Mouse (Mus musculus): Measurements from ENCODE around the gene Rab10. TPM values are rescaled to one million over a fixed set of nuclear protein-coding genes. Genes with fewer than 3 reads are reported as not detected.

Rab10 gene
- polyA plus RNA-seq, 1 experiment, result 59.8 TPM

DNA sequence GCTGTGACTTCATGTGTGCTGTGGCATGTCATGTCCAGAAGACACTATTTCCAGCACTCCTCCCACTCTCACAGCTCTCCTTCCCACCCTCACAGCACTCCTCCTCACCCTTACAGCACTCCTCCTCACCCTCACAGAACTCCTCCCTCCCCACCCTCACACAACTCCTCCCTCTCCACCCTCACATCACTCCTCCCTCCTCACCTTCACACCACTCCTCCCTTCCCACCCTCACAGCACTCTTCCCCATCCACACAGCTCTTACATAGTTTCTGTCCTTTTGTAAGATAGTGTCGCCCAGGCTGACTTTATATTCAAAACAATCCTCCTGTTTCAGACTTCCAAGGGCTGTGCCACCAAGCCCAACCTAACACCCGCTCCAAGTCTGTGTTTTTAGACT, 86.4 kb downstream of the Rab10 start:
- no peak for TF ChIP-seq GATA1 (IDR thresholded peaks at IDR 0.05; ENCODE audit: low read length)

- no peak for TF ChIP-seq GATA1 (IDR thresholded peaks at IDR 0.05; ENCODE audit: low read length)
These were observed 99.6 kb downstream of the Rab10 start for GRCm38 (mm10) chr12:3210181-3210580.

DNA sequence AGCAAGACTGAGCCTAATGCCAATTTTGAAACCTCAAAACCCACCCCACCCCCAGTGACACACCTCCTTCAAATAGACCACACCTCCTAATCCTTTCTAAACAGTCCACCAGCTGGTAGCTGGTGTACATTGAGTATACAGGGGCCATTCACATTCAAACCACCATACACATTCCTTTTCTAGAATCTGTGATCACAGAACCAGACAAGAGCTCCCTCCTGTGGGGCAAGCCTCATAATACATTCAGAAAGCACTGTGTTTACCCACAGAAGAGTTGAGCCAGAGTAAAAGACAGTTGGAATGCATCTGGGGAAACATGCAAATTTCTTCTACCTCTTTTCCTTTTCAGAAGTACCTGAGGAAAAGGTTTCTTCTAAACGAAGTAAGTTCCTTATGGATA, 100.6 kb downstream of the Rab10 start:
- TF ChIP-seq GATA1 (IDR thresholded peaks at IDR 0.05; ENCODE audit: low read length), result no peak

Other genes with a start within 250 kb of the Rab10 start
- 0.29 and 0.30 TPM in 2 replicates for gene Kif3c, start 55.2 kb upstream of the Rab10 start, polyA plus RNA-seq (2012)
- 27.0 and 38.0 TPM in 2 replicates for gene Asxl2, start 116.9 kb upstream of the Rab10 start, polyA plus RNA-seq (2012)